Mouse (Mus musculus) liver, adult 2 months (tissue): ENCODE results near the gene Med22. TPM values are rescaled to one million over a fixed set of nuclear protein-coding genes. Genes with fewer than 3 reads are reported as not detected.

Experiments used
- DNase-seq: peaks from one replicate; pipeline ENCODE4 v3.0.0-alpha.2; 2011; ENCODE audit warnings: low read depth, low spot score; ENCODE audit errors: extremely low read depth
- H3K27ac ChIP-seq: fragments of 200-500 bp; replicated peaks from 2 replicates; pipeline ENCODE4 v1.5.1; 2012; ENCODE audit warnings: low read depth, mild to moderate bottlenecking, control low read depth, inconsistent platforms, low read length; ENCODE audit not compliant: insufficient read depth
- H3K27me3 ChIP-seq: fragments of 200-500 bp; 2 replicates; pipeline ENCODE4 v1.6.1; 2012; ENCODE audit warnings: mild to moderate bottlenecking, moderate library complexity, low read length, inconsistent platforms; ENCODE audit not compliant: control insufficient read depth, insufficient read depth
- H3K36me3 ChIP-seq: fragments of 200-500 bp; 2 replicates; pipeline ENCODE4 v1.6.1; 2012; ENCODE audit warnings: low read length, inconsistent platforms; ENCODE audit not compliant: control insufficient read depth, insufficient read depth
- H3K4me1 ChIP-seq: fragments of 200-500 bp; 2 replicates; pipeline ENCODE4 v1.6.1; 2011; ENCODE audit warnings: low read length; ENCODE audit not compliant: control insufficient read depth, insufficient read depth
- H3K4me3 ChIP-seq: fragments of 200-500 bp; 2 replicates; pipeline ENCODE4 v1.5.1; 2011; ENCODE audit warnings: low read depth, mild to moderate bottlenecking, control low read depth, low read length, moderate library complexity; ENCODE audit not compliant: insufficient read depth
- H3K79me2 ChIP-seq: fragments of 200-500 bp; 2 replicates; pipeline ENCODE4 v1.6.1; 2012; ENCODE audit warnings: inconsistent platforms, mild to moderate bottlenecking, low read length, moderate library complexity; ENCODE audit not compliant: control insufficient read depth, insufficient read depth
- H3K9ac ChIP-seq: fragments of 200-500 bp; 2 replicates; pipeline ENCODE4 v1.6.1; 2012; ENCODE audit warnings: low read depth, mild to moderate bottlenecking, control low read depth, inconsistent platforms, low read length
- CTCF ChIP-seq: fragments of 200-500 bp; IDR thresholded peaks from 2 replicates; pipeline ENCODE4 v1.5.1; 2011; ENCODE audit warnings: low read depth, low read length, control low read depth
- POLR2A ChIP-seq: fragments of 200-500 bp; IDR thresholded peaks from 2 replicates; pipeline ENCODE4 v1.6.1; 2011; ENCODE audit warnings: low read length, control low read depth; ENCODE audit not compliant: insufficient read depth; ENCODE audit errors: extremely low read depth
- WGBS: fragments of 180-500 bp; shearing (Covaris S2); methylation state at CpG from one replicate; pipeline ENCODE4 v1.1.7; 2018; 5-methylcytosine and 5-hydroxymethylcytosine counted together
- polyA plus RNA-seq: library from polyadenylated mRNA; depleted of rRNA; stranded (reverse); fragments of >200 nt; gene quantifications from 2 replicates; pipeline ENCODE4 v1.2.3, GENCODE M21; 2012; rRNA removed
- total RNA-seq: library from RNA; depleted of rRNA; stranded (reverse); fragments of >200 nt; gene quantifications from 2 replicates; pipeline ENCODE4 v1.2.3, GENCODE M21; 2014; rRNA removed

The Med22 gene
- total RNA-seq (12.9 and 16.8 TPM in 2 replicates), polyA plus RNA-seq (25.5 and 26.4 TPM in 2 replicates)

GRCm38 (mm10) chr2:26910124-26910993 is at the start of gene Med22, which contains the start of gene Rpl7a:
Med22 (minus strand) TSS chr2:26910677.
Rpl7a (plus strand) TSS chr2:26910764.
- peak; percentile 87 for DNase-seq
- TF ChIP-seq CTCF (no peak), POLR2A (peak; percentile 83)
- Histone ChIP-seq H3K4me3 (peak within 1 kb of the TSS; percentile 96), H3K27ac (peak within 1 kb of the TSS; percentile 78), H3K79me2 (peaks cover 23% of the 10 kb centered on the region), H3K4me1 (peaks cover 19% of the 10 kb centered on the region), H3K9ac (peak within 1 kb of the TSS; percentile 94), H3K27me3 (no peaks in the 10 kb centered on the region), H3K36me3 (peaks cover 20% of the 10 kb centered on the region)
- under 1% methylated on average over 74 of the region's 74 CpGs for WGBS

GRCm38 (mm10) chr2:26957488-26957859 is 47.0 kb upstream of the Med22 start:
- H3K27me3 ChIP-seq: no peaks in the 10 kb centered on the region
- peak overlapping the region; percentile 94 for H3K27ac ChIP-seq
- no peak overlapping the region for H3K9ac ChIP-seq
- WGBS: 14% methylated on average over 2 of the region's 2 CpGs
- H3K4me1 ChIP-seq: peaks cover 17% of the 10 kb centered on the region
- peak; percentile 91 for DNase-seq
- no peaks in the 10 kb centered on the region for H3K79me2 ChIP-seq
- peaks cover 40% of the 10 kb centered on the region for H3K36me3 ChIP-seq
- no peak for TF ChIP-seq POLR2A
- TF ChIP-seq CTCF: no peak
- H3K4me3 ChIP-seq: no peak overlapping the region

DNA sequence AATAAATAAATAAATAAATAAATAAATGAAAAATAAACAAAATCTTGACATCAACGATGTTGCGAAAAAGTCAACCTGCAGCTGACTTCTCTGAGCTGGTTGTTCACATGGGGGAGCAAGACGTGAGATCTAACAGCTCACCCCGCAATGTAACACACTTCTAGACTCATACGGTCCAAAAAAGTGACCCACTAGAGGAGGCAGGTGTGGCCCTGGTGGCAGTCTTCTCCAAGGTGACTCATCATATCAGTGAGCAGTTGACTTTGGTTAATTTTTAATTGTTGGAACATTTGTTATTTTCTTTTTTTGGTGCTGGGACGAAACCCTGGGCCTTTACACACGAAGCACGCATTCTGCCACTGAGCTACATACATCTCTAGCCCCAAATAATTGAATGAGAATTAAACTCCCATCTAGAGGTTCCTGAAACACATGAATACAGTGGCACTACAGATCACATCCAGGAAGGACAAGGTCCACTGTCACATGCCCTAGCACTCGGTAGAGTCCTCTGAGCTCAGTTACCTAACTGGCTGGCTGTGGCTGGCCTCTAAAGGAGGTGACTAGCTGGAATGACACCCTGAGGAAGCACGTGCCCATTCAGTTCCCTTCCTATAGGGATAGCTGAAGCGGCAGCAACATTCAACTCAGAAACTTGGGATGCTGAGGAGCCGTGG is 46.5 kb upstream of the Med22 start:
- 23% methylated on average over 12 of the region's 12 CpGs for WGBS
- H3K4me1 ChIP-seq: peaks cover 15% of the 10 kb centered on the region
- peak; percentile 95 for DNase-seq
- peaks cover 40% of the 10 kb centered on the region for H3K36me3 ChIP-seq
- TF ChIP-seq POLR2A (no peak), CTCF (no peak)
- no peak overlapping the region for H3K9ac ChIP-seq
- H3K4me3 ChIP-seq: no peak overlapping the region
- peak overlapping the region; percentile 94 for H3K27ac ChIP-seq
- no peaks in the 10 kb centered on the region for H3K27me3 ChIP-seq
- no peaks in the 10 kb centered on the region for H3K79me2 ChIP-seq

GRCm38 (mm10) chr2:26954735-26955395 is 44.4 kb upstream of the Med22 start:
- no peak overlapping the region for H3K4me3 ChIP-seq
- no peak for TF ChIP-seq POLR2A
- no peak overlapping the region for H3K27ac ChIP-seq
- H3K27me3 ChIP-seq: no peaks in the 10 kb centered on the region
- H3K36me3 ChIP-seq: peaks cover 34% of the 10 kb centered on the region
- H3K4me1 ChIP-seq: peaks cover 15% of the 10 kb centered on the region
- no peaks in the 10 kb centered on the region for H3K79me2 ChIP-seq
- peak; percentile 31 for DNase-seq
- 59% methylated on average over 2 of the region's 2 CpGs for WGBS
- H3K9ac ChIP-seq: no peak overlapping the region

DNA sequence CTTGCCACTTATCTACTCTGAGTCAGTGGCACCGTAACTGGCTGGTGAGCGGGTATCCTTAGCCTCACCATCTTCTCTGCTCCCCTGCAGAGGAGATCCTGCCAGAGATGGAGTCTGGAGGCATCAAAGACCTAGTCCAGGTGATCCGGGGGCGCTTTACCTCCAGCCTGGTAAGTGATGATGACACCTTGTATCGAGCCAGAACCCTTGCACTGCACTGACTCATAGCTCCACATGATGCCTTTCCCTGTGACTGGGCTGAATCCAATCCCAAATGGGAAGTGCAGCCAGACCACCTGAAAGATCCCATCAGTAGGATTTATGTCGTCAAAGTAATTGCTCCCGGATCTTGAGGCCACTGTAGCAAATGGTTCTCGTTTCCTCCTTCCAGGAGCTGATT is 42.4 kb upstream of the Med22 start:
- no peak overlapping the region for H3K9ac ChIP-seq
- H3K4me3 ChIP-seq: no peak overlapping the region
- no peak for DNase-seq
- H3K27ac ChIP-seq: no peak overlapping the region
- TF ChIP-seq POLR2A (no peak), CTCF (no peak)
- H3K27me3 ChIP-seq: no peaks in the 10 kb centered on the region
- peaks cover 7% of the 10 kb centered on the region; the same call in 1 of the 2 replicates for H3K4me1 ChIP-seq
- H3K79me2 ChIP-seq: no peaks in the 10 kb centered on the region
- peaks cover 22% of the 10 kb centered on the region for H3K36me3 ChIP-seq
- 92% methylated on average over 8 of the region's 8 CpGs for WGBS
